Mouse (Mus musculus): Measurements from ENCODE around the gene Spon1.

- TF ChIP-seq POLR2A (IDR thresholded peaks at IDR 0.05; ENCODE audit: low read depth, low read length): no peak
- no peak for TF ChIP-seq CTCF (conservative IDR thresholded peaks at IDR 0.05; ENCODE audit: insufficient read depth, insufficient read length, low read depth, low read length)
Observed at GRCm38 (mm10) chr7:114090892-114091545, 325.2 kb downstream of the Spon1 start.

Data from kidney, adult 2 months (tissue).